Mouse (Mus musculus): Measurements from ENCODE around the gene Rps27rt. TPM values are rescaled to one million over a fixed set of nuclear protein-coding genes. Genes with fewer than 3 reads are reported as not detected.
A peak's percentile ranks its signal among the peaks of the same experiment; 100 is the strongest.

Gene Rps27rt
- polyA plus RNA-seq, 1 experiment: 2,799 TPM

DNA sequence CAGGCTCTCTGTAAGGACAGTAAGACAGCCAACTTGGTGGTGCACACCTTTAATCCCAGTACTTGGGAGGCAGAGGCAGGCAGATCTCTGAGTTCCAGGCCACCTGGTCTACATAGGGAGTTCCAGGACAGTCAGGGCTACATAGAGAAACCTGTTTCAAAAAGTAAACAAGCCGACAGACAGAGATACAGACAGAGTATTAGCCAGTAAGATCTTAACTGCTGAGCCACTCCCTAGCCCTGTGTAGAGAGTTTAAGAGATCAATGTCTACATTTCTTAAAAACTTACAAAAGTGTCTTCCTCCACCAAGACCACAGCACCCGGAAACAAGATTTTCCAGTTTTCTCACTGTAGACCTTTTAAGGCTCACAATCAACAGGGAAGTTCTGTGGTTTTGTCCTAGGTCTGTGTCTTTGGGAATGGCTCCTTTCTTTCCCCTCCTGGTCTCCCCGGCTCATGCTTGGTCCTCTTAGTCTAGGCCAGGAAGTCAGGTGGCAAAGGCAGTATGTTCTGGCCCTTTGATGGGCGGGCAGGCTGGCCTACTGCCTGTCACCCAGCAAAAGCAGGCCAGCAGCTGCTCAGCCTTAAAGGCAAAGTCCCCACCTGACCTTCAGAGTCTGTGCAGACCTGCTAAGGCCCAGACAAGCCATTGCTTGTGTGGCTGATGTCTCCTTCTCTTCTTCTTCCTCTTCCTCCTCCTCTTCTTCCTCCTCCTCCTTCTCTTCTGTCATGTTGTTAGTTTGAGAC, 22.3 kb downstream of the Rps27rt start:
- Histone ChIP-seq H3K4me3 (ENCODE audit: insufficient read depth, low read length) (no peak overlapping the region), H3K27ac (ENCODE audit: insufficient read depth, low read length) (no peak overlapping the region), H3K4me1 (ENCODE audit: control insufficient read depth, insufficient read depth, low read length) (no peaks in the 10 kb centered on the region)
- no peak for TF ChIP-seq CTCF (IDR thresholded peaks at IDR 0.05; ENCODE audit: borderline replicate concordance, insufficient read depth, low read length)
- no peak for TF ChIP-seq POLR2A (IDR thresholded peaks at IDR 0.05; ENCODE audit: low read depth, low read length)

DNA sequence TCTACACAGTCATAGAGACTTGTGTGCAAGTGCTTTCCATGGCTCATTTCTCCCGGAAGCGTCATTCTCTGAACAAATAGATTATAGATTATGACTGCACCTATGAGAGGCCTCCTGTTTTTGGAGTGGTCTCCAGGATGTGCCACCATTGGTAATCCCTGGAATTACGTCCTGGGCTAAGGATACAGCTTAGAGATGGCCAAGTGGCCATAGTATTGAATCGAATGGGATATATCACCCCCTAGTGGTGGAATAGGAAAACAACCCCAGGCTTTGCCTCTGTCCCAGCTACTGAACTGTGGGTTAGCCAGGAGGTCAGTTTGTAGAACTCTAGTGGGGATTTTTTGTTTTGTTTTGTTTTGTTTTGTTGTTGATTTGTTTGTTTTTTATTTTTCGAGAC, 25.6 kb downstream of the Rps27rt start:
- no peaks in the 10 kb centered on the region for H3K4me1 ChIP-seq (ENCODE audit: control insufficient read depth, insufficient read depth, low read length)
- H3K27ac ChIP-seq (ENCODE audit: insufficient read depth, low read length): no peak overlapping the region
- no peak for TF ChIP-seq CTCF (IDR thresholded peaks at IDR 0.05; ENCODE audit: borderline replicate concordance, insufficient read depth, low read length)
- no peak for TF ChIP-seq POLR2A (IDR thresholded peaks at IDR 0.05; ENCODE audit: low read depth, low read length)
- no peak overlapping the region for H3K4me3 ChIP-seq (ENCODE audit: insufficient read depth, low read length)

DNA sequence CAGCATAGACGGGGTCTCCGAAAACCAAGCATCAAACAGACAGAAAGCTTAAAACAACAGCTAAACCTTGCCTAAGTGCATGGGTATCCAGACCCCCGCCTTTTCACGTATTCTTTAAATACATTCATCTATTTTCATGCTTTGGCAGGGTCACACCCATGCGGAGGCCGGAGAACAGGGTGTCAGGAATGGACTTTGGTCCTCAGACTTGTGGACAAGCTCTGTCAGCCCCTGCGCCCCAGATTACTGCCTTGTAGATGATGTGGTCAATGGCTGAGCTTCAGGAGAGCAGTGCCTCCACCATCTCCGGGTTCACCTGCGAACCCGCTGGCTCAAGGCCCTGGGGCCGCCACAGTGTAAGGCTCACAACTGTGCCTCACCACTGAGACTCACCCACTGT, 27.2 kb downstream of the Rps27rt start:
- TF ChIP-seq POLR2A (IDR thresholded peaks at IDR 0.05; ENCODE audit: low read depth, low read length) (no peak), CTCF (IDR thresholded peaks at IDR 0.05; ENCODE audit: borderline replicate concordance, insufficient read depth, low read length) (no peak)
- Histone ChIP-seq H3K4me1 (ENCODE audit: control insufficient read depth, insufficient read depth, low read length) (no peaks in the 10 kb centered on the region), H3K27ac (ENCODE audit: insufficient read depth, low read length) (no peak overlapping the region), H3K4me3 (ENCODE audit: insufficient read depth, low read length) (no peak overlapping the region)

DNA sequence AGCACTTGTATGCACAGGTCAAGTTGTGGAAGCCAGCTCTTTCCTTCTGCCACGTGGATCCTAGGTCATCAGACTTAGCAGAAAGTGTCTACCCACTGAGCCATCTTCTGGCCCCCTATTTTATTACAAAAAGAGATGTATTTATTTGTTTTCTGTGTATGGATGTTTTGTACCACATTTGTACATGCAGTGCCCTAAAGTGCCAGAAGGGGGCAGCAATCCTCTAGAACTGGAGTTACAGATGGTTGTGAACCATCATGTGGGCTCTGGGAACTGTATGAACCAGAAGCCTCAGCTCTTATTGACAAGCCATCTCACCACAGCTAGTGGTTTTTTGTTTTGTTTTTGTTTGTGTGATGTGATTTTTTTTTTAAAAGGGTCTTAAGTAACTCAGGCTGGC, 29.7 kb downstream of the Rps27rt start:
- peaks cover 8% of the 10 kb centered on the region; the same call in 1 of the 2 replicates for H3K4me1 ChIP-seq (ENCODE audit: control insufficient read depth, insufficient read depth, low read length)
- TF ChIP-seq POLR2A (IDR thresholded peaks at IDR 0.05; ENCODE audit: low read depth, low read length) (no peak), CTCF (IDR thresholded peaks at IDR 0.05; ENCODE audit: borderline replicate concordance, insufficient read depth, low read length) (no peak)
- H3K4me3 ChIP-seq (ENCODE audit: insufficient read depth, low read length): no peak overlapping the region
- H3K27ac ChIP-seq (ENCODE audit: insufficient read depth, low read length): no peak overlapping the region

DNA sequence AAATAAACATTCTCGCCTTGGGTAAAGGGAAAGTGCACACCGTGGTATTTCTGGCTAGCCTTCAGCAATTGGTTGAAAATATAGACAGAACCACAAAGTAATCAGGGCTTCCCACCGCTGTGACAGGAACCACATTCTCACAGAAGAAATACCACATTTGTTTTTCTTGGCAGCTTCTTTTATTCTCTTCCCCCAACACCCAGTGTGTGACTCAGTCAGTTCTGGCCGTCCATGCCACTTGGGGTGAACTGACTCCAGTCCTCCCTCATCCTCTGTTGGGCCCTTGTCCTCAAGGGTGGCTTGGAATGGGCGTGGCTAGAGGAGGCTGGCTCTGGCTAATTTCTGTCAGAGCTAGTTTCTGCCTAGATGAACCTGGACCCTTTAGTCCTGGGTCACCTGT, 34.1 kb downstream of the Rps27rt start:
- 0 out of 2 replicates have a peak overlapping the region, but pooled peaks have one; percentile 1 for H3K4me3 ChIP-seq (ENCODE audit: insufficient read depth, low read length)
- H3K4me1 ChIP-seq (ENCODE audit: control insufficient read depth, insufficient read depth, low read length): peaks cover 9% of the 10 kb centered on the region; the same call in 1 of the 2 replicates
- TF ChIP-seq POLR2A (IDR thresholded peaks at IDR 0.05; ENCODE audit: low read depth, low read length) (no peak), CTCF (IDR thresholded peaks at IDR 0.05; ENCODE audit: borderline replicate concordance, insufficient read depth, low read length) (no peak)
- 0 out of 2 replicates have a peak overlapping the region, but pooled peaks have one; percentile 3 for H3K27ac ChIP-seq (ENCODE audit: insufficient read depth, low read length)

DNA sequence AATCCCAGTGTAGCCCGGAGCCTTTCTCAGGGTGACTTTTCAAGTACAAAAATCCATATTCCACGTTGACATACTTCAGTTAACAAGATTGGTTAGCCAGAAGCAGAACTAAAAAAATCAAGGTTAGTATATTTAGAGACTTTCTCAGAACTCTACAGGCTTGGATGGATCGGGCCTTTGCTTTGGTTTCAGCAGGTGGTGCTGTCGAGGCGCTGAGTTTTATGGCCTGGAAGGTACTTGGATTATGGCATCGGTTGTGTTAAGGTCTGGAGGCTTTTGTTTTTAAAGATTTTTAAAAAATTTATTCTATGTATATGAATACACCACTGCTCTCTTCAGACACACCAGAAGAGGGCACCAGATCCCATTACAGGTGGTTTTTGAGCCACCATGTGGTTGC, 37.0 kb downstream of the Rps27rt start:
- TF ChIP-seq CTCF (IDR thresholded peaks at IDR 0.05; ENCODE audit: borderline replicate concordance, insufficient read depth, low read length): no peak
- TF ChIP-seq POLR2A (IDR thresholded peaks at IDR 0.05; ENCODE audit: low read depth, low read length): no peak
- Histone ChIP-seq H3K27ac (ENCODE audit: insufficient read depth, low read length) (no peak overlapping the region), H3K4me1 (ENCODE audit: control insufficient read depth, insufficient read depth, low read length) (peaks cover 9% of the 10 kb centered on the region; the same call in 1 of the 2 replicates), H3K4me3 (ENCODE audit: insufficient read depth, low read length) (no peak overlapping the region)

DNA sequence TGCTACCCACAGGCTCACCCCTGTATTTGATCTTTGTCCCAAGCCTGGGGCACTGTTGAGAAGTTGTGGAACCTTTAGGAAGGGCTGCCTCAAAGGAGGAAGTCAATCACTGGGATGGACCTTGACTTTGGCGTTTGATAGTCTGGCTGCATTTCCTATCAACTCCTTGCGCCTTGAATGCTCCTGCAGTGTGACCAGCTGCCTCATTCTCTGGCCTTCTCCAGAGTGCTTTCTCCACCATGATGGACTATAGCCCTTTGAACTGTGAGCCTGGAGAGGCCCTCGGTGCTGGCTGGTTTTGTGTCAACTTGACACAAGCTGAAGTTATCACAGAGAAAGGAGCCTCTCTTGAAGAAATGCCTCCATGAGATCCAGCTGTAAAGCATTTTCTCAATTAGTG, 37.9 kb downstream of the Rps27rt start:
- TF ChIP-seq POLR2A (IDR thresholded peaks at IDR 0.05; ENCODE audit: low read depth, low read length) (no peak), CTCF (IDR thresholded peaks at IDR 0.05; ENCODE audit: borderline replicate concordance, insufficient read depth, low read length) (no peak)
- no peak overlapping the region for H3K27ac ChIP-seq (ENCODE audit: insufficient read depth, low read length)

DNA sequence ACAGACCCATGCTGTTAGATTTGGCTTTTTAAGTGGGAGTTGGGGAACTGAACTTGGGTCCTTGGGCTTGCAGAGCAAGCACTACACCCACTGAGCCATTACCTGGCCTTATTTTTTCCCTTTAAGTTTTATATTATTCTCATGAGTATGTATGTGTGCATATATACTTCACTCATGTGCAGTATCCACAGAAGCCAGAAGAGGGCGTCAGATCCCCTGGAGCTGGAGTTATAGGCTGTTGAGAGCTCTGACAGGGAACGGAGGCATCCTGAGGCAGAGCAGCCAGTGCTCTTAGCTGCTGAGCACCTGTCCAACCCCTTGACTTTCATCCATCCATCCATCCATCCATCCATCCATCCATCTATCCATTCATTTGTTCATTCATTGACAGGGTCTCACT, 45.9 kb downstream of the Rps27rt start:
- H3K27ac ChIP-seq (ENCODE audit: insufficient read depth, low read length): no peak overlapping the region
- no peaks in the 10 kb centered on the region for H3K4me1 ChIP-seq (ENCODE audit: control insufficient read depth, insufficient read depth, low read length)
- no peak overlapping the region for H3K4me3 ChIP-seq (ENCODE audit: insufficient read depth, low read length)
- TF ChIP-seq CTCF (IDR thresholded peaks at IDR 0.05; ENCODE audit: borderline replicate concordance, insufficient read depth, low read length): no peak
- TF ChIP-seq POLR2A (IDR thresholded peaks at IDR 0.05; ENCODE audit: low read depth, low read length): no peak

More for the DNA sequence above, 37.9 kb downstream of the Rps27rt start:
- peaks cover 9% of the 10 kb centered on the region; the same call in 1 of the 2 replicates for H3K4me1 ChIP-seq (ENCODE audit: control insufficient read depth, insufficient read depth, low read length)
- no peak overlapping the region for H3K4me3 ChIP-seq (ENCODE audit: insufficient read depth, low read length)

DNA sequence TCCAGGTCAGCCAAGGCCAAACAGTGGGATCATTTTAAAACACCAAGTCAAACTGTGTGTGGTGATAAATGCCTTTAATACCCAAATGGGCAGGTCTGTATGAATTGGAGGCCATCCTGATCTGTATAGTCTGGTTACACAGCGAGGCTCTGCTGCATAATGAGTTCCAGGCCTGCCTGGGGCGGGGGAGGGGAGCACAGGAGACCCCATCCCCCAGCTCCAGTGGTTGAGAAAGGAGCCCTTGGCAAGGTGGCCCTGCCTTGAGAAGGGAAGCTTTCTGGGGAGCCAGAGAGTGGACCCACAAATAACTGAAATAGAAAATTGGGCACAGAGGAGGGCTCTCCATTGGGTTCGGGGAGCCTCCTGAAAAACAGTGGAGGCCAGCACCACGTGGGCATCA, 47.2 kb downstream of the Rps27rt start:
- Histone ChIP-seq H3K4me3 (ENCODE audit: insufficient read depth, low read length) (no peak overlapping the region), H3K27ac (ENCODE audit: insufficient read depth, low read length) (no peak overlapping the region), H3K4me1 (ENCODE audit: control insufficient read depth, insufficient read depth, low read length) (no peaks in the 10 kb centered on the region)
- TF ChIP-seq POLR2A (IDR thresholded peaks at IDR 0.05; ENCODE audit: low read depth, low read length) (no peak), CTCF (IDR thresholded peaks at IDR 0.05; ENCODE audit: borderline replicate concordance, insufficient read depth, low read length) (no peak)

DNA sequence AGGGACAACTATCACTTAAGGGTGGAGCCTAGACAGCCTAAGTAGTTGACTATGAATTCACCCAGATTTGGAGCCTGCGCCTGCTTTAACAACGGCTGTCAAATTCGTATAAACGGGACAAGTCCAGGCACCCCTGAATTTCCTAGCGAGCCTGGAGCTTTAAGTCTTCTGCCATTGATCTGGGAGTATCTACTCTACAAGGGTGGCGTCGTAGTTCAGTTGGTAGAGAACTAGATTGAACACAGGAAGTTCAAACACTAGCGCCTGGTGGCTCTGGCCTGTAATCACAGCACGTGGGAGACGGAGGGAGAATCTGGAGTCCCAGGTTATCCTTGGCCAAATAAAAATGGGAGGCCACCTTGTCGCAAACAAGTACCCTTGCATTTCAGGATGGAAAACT, 48.3 kb downstream of the Rps27rt start:
- H3K4me3 ChIP-seq (ENCODE audit: insufficient read depth, low read length): no peak overlapping the region
- no peaks in the 10 kb centered on the region for H3K4me1 ChIP-seq (ENCODE audit: control insufficient read depth, insufficient read depth, low read length)
- TF ChIP-seq POLR2A (IDR thresholded peaks at IDR 0.05; ENCODE audit: low read depth, low read length) (no peak), CTCF (IDR thresholded peaks at IDR 0.05; ENCODE audit: borderline replicate concordance, insufficient read depth, low read length) (no peak)
- H3K27ac ChIP-seq (ENCODE audit: insufficient read depth, low read length): no peak overlapping the region
